Mouse (Mus musculus): ENCODE measurements around the gene Krcc1. TPM values are rescaled to one million over a fixed set of nuclear protein-coding genes. Genes with fewer than 3 reads are reported as not detected.

Gene Krcc1
- 20.5 and 21.3 TPM in 2 replicates for polyA plus RNA-seq (2015; fragmentation: Nextera tagmentation; extraction: Ambion mirVana)

DNA sequence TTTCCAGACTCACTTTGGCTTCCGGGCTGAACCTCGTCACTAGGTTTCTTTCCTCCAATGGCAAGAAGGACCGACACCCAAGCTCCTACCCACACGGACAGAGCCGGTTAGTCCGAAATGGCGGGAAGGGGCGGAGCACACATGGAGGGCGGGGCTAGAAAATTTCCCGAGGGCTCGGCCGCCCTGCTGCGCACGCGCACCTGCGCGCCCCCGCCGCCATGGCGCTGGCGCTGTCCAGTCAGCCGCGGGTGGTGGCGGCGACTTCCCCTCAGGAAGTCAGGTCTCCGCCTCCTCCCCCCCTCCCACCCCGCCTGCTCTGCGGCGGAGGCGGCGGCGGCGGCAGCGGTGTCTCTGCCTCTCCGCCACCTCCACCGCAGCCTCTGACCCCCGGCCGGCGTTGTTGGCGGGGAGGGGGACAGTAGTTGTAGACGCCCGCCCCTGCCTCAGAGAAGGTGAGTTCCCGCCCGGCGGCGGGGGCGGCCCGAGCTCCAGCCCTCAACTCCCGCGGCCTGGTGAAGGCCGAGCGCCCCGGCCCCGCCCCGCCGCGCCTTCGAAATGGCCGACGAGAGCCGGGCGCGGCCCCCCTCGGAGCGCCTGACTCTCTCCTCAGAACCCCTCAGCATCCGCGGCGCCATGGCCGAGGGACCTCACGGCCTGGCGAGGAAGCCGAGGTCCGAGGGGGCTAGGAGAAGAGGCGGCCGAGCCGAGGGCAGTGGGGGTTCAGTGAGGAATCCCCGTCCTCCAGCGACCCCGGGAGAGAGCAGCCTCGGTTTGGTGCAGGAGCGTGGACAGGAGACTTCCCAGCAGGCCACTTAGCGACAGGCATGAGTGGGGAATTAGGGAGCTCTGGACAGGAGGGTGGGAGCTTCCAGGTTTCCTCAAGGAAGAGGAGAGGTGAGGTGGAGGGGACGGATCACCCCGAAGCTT lies at the start of gene Krcc1:
Gene Krcc1, plus strand, starts transcription at position 289 of the 927 bp plus-strand sequence.
- peak; percentile 95 for ATAC-seq (replicated peaks)
- H3K27me3 ChIP-seq, result no peaks in the 10 kb centered on the region
- peak within 1 kb of the TSS; percentile 70 for H3K4me3 ChIP-seq
- WGBS, result under 1% methylated on average over 79 of the region's 84 CpGs
- H3K4me2 ChIP-seq (replicated peaks), result peak within 1 kb of the TSS; percentile 69
- peak within 1 kb of the TSS; percentile 93 for H3K9ac ChIP-seq (replicated peaks)
- H3K27ac ChIP-seq (replicated peaks), result peak within 1 kb of the TSS; percentile 87
- peaks cover 17% of the 10 kb centered on the region for H3K4me1 ChIP-seq
- H3K36me3 ChIP-seq, result no peaks in the 10 kb centered on the region
- no peaks in the 10 kb centered on the region for H3K9me3 ChIP-seq

DNA sequence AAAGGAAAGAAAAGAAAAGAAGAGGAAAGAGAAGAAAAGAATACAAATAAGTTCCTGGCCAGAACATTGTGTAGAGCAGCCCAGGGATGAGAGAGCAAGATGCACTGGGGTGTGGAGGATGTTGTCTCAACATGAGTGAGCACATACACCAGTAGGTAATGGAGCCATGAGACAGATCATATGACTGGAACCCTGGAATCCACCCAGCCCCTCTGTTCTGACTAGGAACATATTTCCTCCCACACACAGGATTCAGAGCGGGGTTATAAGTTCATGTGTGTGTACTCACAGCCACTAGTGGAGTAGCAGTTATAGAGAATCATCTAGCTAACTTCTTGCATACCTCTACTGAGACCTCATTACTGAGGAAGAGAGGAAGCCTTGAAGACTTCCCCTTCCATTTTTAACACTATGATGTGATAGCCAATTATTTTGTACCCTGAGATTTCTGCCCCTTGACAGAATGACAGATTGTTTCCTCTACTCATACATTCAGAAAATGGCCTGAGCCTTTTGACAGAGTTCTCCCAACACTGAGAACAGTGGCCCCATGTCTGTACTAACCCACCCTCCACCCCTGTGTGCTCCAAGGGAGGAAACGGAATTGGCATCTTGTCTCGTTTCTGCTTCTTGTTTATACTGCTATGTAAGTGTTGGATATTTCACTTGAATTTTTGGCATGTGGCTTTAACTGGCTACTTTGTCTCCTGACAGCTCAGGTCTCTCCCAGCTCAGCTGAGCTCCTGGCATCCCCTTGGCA lies 47.1 kb upstream of the Krcc1 start:
- no peak for ATAC-seq (replicated peaks)
- H3K4me2 ChIP-seq (replicated peaks), result no peak overlapping the region
- 84% methylated on average over 3 of the region's 3 CpGs for WGBS
- no peak overlapping the region for H3K9ac ChIP-seq (replicated peaks)
- no peak overlapping the region for H3K4me3 ChIP-seq
- H3K4me1 ChIP-seq, result no peaks in the 10 kb centered on the region
- H3K27ac ChIP-seq (replicated peaks), result no peak overlapping the region
- no peaks in the 10 kb centered on the region for H3K27me3 ChIP-seq
- H3K9me3 ChIP-seq, result no peaks in the 10 kb centered on the region
- no peaks in the 10 kb centered on the region for H3K36me3 ChIP-seq

DNA sequence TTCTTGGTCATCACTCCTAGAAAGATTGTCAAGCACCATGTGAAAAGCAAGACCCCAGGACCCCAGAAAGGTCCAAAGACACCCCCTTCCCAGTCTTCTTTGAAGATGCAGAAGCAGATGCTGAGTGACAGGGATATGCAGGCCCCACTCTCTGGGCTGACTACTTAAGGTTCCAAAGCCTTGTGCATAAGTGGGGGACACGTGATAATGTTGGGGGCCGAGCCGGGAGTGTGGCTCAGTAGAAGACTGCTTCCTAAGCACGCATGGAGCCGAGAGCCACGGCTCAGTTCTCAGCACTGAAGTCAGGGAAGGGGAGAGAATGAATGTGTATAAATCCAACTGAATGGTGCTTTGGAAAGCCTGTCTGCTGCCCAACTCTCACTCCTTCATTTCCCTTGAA lies 44.9 kb upstream of the Krcc1 start:
- Histone ChIP-seq H3K4me2 (replicated peaks) (no peak overlapping the region), H3K4me3 (no peak overlapping the region), H3K9ac (replicated peaks) (no peak overlapping the region), H3K27me3 (no peaks in the 10 kb centered on the region), H3K36me3 (no peaks in the 10 kb centered on the region), H3K9me3 (no peaks in the 10 kb centered on the region), H3K27ac (replicated peaks) (no peak overlapping the region), H3K4me1 (no peaks in the 10 kb centered on the region)
- WGBS, result 20% methylated on average over 6 of the region's 6 CpGs
- ATAC-seq (replicated peaks), result no peak

DNA sequence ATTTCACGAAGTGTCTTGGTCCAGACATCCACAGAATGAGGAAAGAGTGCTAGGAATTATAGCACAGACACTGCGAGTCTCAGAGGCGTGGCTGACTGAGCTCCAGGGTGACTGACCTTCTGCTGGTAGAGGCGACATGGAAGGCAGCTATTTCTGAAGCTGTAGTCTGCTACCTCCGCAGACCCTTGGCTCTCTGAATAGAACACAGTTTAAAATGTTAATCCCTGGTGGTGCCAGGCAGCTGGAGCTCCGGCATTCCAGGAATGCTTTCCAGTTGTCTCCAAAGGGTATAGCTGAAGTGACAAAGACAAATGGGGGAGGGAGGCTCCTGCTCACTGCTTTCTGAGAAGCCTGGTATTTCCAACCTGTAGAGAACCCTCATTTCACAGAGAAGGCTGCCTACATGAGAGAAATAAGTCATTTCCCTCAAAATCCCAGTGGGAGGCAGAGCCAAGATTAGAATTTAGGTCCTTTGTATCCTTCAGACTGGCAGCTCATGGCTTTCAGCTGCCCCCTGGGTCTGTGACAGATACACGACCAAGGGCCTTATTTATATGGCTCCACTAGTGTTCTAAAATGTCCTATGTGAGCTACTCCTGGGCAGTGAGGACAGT lies 44.2 kb upstream of the Krcc1 start:
- H3K27ac ChIP-seq (replicated peaks), result no peak overlapping the region
- no peaks in the 10 kb centered on the region for H3K27me3 ChIP-seq
- H3K9ac ChIP-seq (replicated peaks), result no peak overlapping the region
- WGBS, result 5% methylated on average over 7 of the region's 7 CpGs
- no peaks in the 10 kb centered on the region for H3K4me1 ChIP-seq
- no peaks in the 10 kb centered on the region for H3K9me3 ChIP-seq
- H3K36me3 ChIP-seq, result no peaks in the 10 kb centered on the region
- no peak for ATAC-seq (replicated peaks)
- H3K4me3 ChIP-seq, result no peak overlapping the region
- H3K4me2 ChIP-seq (replicated peaks), result no peak overlapping the region

DNA sequence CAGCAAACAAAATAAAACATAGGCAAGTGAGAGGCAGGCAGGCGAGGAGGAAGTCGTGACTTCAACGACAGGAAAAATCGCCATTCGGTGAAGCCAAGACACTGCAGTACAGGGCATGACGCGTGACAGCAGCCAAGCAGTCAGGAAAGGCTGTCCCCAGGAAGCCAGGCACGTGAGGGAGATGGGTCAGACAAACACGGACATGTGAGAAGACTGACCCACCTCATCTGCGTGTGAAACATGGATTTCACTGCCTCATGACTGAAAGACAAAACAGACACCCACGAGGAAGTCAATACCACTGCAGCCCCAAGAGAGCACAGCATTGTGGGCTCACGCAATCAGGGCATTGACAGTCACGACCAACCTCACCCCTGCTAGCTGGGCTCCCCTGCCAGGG lies 36.4 kb upstream of the Krcc1 start:
- no peak overlapping the region for H3K27ac ChIP-seq (replicated peaks)

DNA sequence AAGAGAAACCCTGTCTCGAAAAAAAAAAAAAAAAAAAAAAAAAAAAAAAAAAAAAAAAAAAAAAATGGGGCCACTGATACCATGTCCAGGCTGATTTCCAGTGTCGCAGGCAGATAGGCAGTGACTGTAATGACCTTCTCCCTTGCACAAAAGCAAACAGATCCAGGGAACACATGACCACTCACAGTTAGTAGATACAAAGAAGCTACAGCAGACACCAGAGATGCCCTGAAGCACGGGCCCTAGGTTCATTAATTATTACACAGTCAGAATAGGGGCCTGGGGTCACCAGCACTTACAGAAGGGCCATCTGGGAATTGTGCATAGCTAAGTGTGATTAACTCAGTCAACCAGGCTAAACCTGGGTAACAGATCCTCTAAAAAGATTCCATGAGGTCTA lies 35.5 kb upstream of the Krcc1 start:
- Histone ChIP-seq H3K27me3 (no peaks in the 10 kb centered on the region), H3K27ac (replicated peaks) (no peak overlapping the region), H3K4me2 (replicated peaks) (no peak overlapping the region), H3K9ac (replicated peaks) (no peak overlapping the region), H3K4me3 (no peak overlapping the region), H3K9me3 (no peaks in the 10 kb centered on the region), H3K4me1 (no peaks in the 10 kb centered on the region), H3K36me3 (no peaks in the 10 kb centered on the region)
- ATAC-seq (replicated peaks), result no peak
- 63% methylated on average over 3 of the region's 3 CpGs for WGBS

More for the DNA sequence above, 36.4 kb upstream of the Krcc1 start:
- Histone ChIP-seq H3K4me2 (replicated peaks) (no peak overlapping the region), H3K9me3 (no peaks in the 10 kb centered on the region), H3K9ac (replicated peaks) (no peak overlapping the region), H3K36me3 (no peaks in the 10 kb centered on the region), H3K4me1 (no peaks in the 10 kb centered on the region), H3K27me3 (no peaks in the 10 kb centered on the region), H3K4me3 (no peak overlapping the region)
- ATAC-seq (replicated peaks), result no peak
- WGBS, result 84% methylated on average over 13 of the region's 13 CpGs

DNA sequence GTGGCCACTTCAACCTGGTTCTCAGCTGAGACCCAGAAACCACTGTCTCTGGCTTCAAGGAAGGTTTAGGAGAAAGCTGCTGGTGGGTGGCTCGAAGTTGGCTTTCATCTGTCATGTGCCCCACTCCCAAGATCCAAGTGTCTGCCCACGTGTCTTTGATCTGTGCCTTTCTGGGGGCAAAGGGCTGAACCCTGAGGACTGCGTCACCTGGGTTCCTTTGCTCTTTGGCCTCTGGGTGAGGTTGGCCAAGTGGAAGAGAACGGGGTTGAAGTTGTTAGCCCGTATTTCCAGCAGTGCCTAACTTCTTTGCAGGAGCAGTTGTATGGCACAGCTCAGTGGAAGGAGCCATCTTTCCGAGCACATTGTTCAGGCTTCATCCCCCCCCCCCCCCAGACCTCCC lies 35.0 kb upstream of the Krcc1 start:
- no peaks in the 10 kb centered on the region for H3K36me3 ChIP-seq
- H3K27ac ChIP-seq (replicated peaks), result no peak overlapping the region
- no peak for ATAC-seq (replicated peaks)
- WGBS, result 87% methylated on average over 6 of the region's 6 CpGs
- H3K4me2 ChIP-seq (replicated peaks), result no peak overlapping the region
- no peaks in the 10 kb centered on the region for H3K4me1 ChIP-seq
- no peak overlapping the region for H3K4me3 ChIP-seq
- no peaks in the 10 kb centered on the region for H3K27me3 ChIP-seq
- H3K9ac ChIP-seq (replicated peaks), result no peak overlapping the region
- H3K9me3 ChIP-seq, result no peaks in the 10 kb centered on the region

DNA sequence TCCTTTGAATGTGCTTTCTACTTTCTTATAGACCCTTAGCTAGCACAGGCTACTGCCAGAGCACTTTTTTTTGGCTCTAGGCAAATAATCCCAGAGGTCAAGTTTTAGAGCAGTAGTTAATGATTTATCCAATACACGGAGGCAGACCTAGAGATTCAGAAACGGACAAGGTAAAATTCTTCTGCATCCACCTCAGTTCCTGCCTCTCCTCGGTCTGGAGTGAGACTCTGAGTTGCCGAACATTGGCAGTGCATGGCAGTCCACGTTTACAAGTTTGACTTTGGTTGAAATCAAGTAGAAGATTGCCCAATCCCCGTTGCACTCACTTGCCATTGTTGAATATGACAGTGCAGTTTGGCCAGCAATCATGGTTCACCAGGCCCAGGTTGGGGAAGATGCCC lies 34.4 kb upstream of the Krcc1 start:
- no peak for ATAC-seq (replicated peaks)
- no peak overlapping the region for H3K9ac ChIP-seq (replicated peaks)
- H3K36me3 ChIP-seq, result no peaks in the 10 kb centered on the region
- H3K9me3 ChIP-seq, result no peaks in the 10 kb centered on the region
- H3K27ac ChIP-seq (replicated peaks), result no peak overlapping the region
- no peak overlapping the region for H3K4me2 ChIP-seq (replicated peaks)
- no peaks in the 10 kb centered on the region for H3K27me3 ChIP-seq
- no peaks in the 10 kb centered on the region for H3K4me1 ChIP-seq
- no peak overlapping the region for H3K4me3 ChIP-seq
- 89% methylated on average over 6 of the region's 6 CpGs for WGBS

DNA sequence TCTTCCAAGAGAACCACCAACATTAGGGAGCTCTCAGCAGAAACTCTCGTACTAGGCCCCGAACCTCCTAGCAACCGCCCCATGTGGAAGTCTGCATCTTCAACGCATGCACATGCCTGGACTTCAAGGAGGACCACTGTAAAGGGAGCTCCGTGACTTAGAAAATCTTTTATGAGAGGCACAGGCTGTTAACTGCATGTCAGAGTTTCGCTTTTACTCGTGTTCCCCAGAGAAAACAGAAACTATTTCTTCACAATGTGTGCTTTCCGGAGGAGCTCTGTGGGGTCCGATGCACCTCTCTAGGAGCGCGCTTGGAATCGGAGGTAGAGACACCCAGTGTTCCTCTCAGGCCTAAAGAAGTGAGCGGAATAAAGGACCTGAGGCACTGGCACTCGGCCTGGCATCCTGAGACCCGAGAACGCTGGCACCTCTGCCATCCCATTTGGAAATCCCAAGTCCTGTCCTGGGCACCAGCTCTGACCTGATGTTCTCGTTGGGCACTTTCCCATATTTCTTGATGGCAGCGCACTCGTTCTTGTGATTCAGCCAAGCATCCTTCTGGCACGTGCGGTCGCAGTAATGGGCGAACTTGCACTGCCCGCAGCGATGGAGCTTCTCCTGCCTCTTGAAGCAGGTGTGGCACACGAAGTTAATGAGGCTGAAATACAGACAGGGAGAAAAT lies 32.3 kb upstream of the Krcc1 start:
- no peak overlapping the region for H3K27ac ChIP-seq (replicated peaks)
- H3K4me2 ChIP-seq (replicated peaks), result no peak overlapping the region
- no peak overlapping the region for H3K4me3 ChIP-seq
- no peaks in the 10 kb centered on the region for H3K9me3 ChIP-seq
- no peaks in the 10 kb centered on the region for H3K27me3 ChIP-seq
- no peak for ATAC-seq (replicated peaks)
- H3K9ac ChIP-seq (replicated peaks), result no peak overlapping the region
- WGBS, result 86% methylated on average over 26 of the region's 26 CpGs
- H3K4me1 ChIP-seq, result no peaks in the 10 kb centered on the region
- no peaks in the 10 kb centered on the region for H3K36me3 ChIP-seq

DNA sequence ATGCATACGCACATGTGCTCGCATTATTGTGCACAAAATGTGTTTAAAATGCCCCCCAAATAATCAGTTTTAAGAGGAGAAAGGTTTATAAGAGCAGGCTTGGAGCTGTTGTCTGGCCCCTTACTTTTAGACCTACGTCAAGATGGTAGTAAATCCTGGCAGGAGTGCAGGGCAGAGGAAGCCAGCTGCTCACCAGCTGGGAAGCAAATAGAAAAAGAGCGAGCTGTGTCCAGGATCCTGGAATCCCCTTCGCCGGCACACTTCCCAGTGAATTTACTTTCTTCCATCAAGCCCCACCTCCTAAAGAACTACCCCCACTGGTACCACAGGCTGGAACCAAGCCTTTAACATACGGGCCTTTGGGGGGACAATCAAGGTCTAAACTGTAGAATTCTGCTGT lies 30.6 kb upstream of the Krcc1 start:
- Histone ChIP-seq H3K27ac (replicated peaks) (no peak overlapping the region), H3K27me3 (no peaks in the 10 kb centered on the region), H3K9me3 (no peaks in the 10 kb centered on the region), H3K9ac (replicated peaks) (no peak overlapping the region), H3K36me3 (no peaks in the 10 kb centered on the region), H3K4me2 (replicated peaks) (no peak overlapping the region), H3K4me1 (no peaks in the 10 kb centered on the region), H3K4me3 (no peak overlapping the region)
- ATAC-seq (replicated peaks), result no peak
- 90% methylated on average over 7 of the region's 7 CpGs for WGBS

DNA sequence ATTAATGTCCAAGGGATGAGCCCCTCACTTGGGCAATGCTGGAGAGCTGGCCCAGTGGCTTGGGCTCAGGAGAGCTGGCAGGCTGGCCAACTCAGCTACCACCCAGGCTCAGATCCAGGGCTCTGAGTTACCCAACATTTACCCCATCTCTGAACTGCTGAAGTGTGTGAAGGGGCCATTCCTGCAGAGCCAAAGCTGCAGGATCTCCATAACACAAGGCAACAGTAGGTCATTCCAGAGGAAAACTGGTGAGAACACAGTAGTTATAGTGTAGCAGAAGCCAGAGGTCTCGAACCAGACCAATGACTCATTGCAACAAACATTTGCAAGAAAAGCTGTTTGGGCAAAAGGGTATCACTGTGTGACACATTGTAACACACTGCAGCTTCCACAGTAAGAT lies 28.7 kb upstream of the Krcc1 start:
- H3K27ac ChIP-seq (replicated peaks), result no peak overlapping the region

DNA sequence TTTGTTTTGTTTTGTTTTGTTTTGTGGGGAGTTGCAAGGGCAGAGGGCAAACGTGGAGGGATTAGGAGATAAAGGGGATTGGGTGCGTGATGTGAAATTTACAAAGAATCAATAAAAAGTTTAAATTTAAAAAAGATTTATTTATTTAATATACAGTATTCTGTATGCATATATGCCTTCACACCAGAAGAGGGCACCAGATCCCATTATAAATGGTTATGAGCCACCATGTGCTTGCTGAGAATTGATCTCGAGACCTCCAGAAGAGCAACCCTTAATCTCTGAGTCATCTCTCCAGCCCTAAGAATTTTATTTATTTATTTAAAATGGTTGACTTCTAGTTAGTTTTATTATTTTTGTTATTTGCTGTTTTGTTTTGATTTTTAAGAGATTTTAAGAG lies 28.2 kb upstream of the Krcc1 start:
- Histone ChIP-seq H3K4me3 (no peak overlapping the region), H3K9me3 (no peaks in the 10 kb centered on the region), H3K36me3 (no peaks in the 10 kb centered on the region), H3K4me1 (no peaks in the 10 kb centered on the region), H3K9ac (replicated peaks) (no peak overlapping the region), H3K27ac (replicated peaks) (no peak overlapping the region), H3K4me2 (replicated peaks) (no peak overlapping the region), H3K27me3 (no peaks in the 10 kb centered on the region)
- ATAC-seq (replicated peaks), result no peak
- WGBS, result 88% methylated on average over 3 of the region's 3 CpGs

More for the DNA sequence above, 28.7 kb upstream of the Krcc1 start:
- no peak overlapping the region for H3K9ac ChIP-seq (replicated peaks)
- no peak overlapping the region for H3K4me3 ChIP-seq
- WGBS, result 83% methylated on average over 1 of the region's 1 CpGs
- H3K27me3 ChIP-seq, result no peaks in the 10 kb centered on the region
- no peak overlapping the region for H3K4me2 ChIP-seq (replicated peaks)
- no peaks in the 10 kb centered on the region for H3K9me3 ChIP-seq
- no peaks in the 10 kb centered on the region for H3K36me3 ChIP-seq
- no peak for ATAC-seq (replicated peaks)
- H3K4me1 ChIP-seq, result no peaks in the 10 kb centered on the region

Measured in forebrain, embryonic 15.5 days (tissue).